Mouse (Mus musculus) ES-E14 (cell line): ENCODE measurements around the gene Stard7.

ENCODE experiments used
- CHD2 ChIP-seq: IDR thresholded peaks from 2 replicates; pipeline ENCODE4 v1.6.1; 2014; ENCODE audit warnings: mild to moderate bottlenecking, low read depth, low read length, inconsistent platforms
- HCFC1 ChIP-seq: IDR thresholded peaks from 2 replicates; pipeline ENCODE4 v1.6.1; 2012; ENCODE audit warnings: low read length, inconsistent platforms, borderline replicate concordance; ENCODE audit not compliant: insufficient read depth
- MAFK ChIP-seq: IDR thresholded peaks from 2 replicates; pipeline ENCODE4 v1.6.1; 2014; ENCODE audit warnings: mild to moderate bottlenecking, low read depth, low read length, inconsistent platforms; ENCODE audit not compliant: insufficient read depth
- ZC3H11A ChIP-seq: IDR thresholded peaks from 2 replicates; pipeline ENCODE4 v1.6.1; 2012; ENCODE audit warnings: low read depth, mild to moderate bottlenecking, inconsistent platforms, low read length, borderline replicate concordance
- ZNF384 ChIP-seq: IDR thresholded peaks from 2 replicates; pipeline ENCODE4 v1.6.1; 2012; ENCODE audit warnings: low read depth, low read length, inconsistent platforms

GRCm38 (mm10) chr2:127313878-127314277 is 43.9 kb downstream of the Stard7 start:
- TF ChIP-seq ZNF384 (no peak), CHD2 (no peak), HCFC1 (no peak), MAFK (no peak), ZC3H11A (no peak)
